Comparison of ENCODE assay signal across 7 mouse cellular contexts in genomic region chr16:91969516-91970031, GRCm38 (mm10).
DNase-seq lines count a peak whose midpoint lies in the region; ATAC-seq and TF ChIP-seq lines count a peak whose summit lies in the region.

No protein-coding gene starts in this region.

- no peaks in the 10 kb centered on the region for H3K36me3 ChIP-seq in heart, embryonic 16.5 days (ENCODE audit: control insufficient read depth, insufficient read depth)
- no peaks in the 10 kb centered on the region for H3K36me3 ChIP-seq in limb, embryonic 11.5 days (ENCODE audit: control insufficient read depth, insufficient read depth, low read length)

- no peaks in the 10 kb centered on the region for H3K9me3 ChIP-seq in heart, embryonic 16.5 days (replicated peaks; ENCODE audit: control insufficient read depth, low read length)
- no peaks in the 10 kb centered on the region for H3K9me3 ChIP-seq in limb, embryonic 11.5 days (ENCODE audit: control insufficient read depth, low read length)

- DNase-seq in 3T3-L1 (ENCODE audit: low read depth, low spot score) (peak; percentile 84), NIH3T3 (ENCODE audit: low read depth) (peak; percentile 71), adipocyte (ENCODE audit: low spot score) (no peak)
- peak; percentile 32 for DNase-seq in limb, embryonic 11.5 days (ENCODE audit: low spot score)
- DNase-seq in layer of hippocampus, adult 2 months (ENCODE audit: low spot score in 2 of 2), result no peak
- DNase-seq in thymus, postnatal 25 days, result no peak

- H3K4me3 ChIP-seq in heart, embryonic 16.5 days (ENCODE audit: low read length), result no peak overlapping the region
- H3K4me3 ChIP-seq in limb, embryonic 11.5 days (ENCODE audit: low read depth, low read length), result no peak overlapping the region
- no peak overlapping the region for H3K4me3 ChIP-seq in layer of hippocampus, adult 2 months

- ATAC-seq in heart, embryonic 16.5 days (replicated peaks; ENCODE audit: extremely low read depth, insufficient read depth, low FRiP score), result peak; percentile 69
- ATAC-seq in limb, embryonic 11.5 days (ENCODE audit: insufficient number of reproducible peaks, low FRiP score, low TSS enrichment, low read depth), result no peak

- WGBS in heart, embryonic 16.5 days, result 30% methylated on average over 10 of the region's 10 CpGs
- WGBS in limb, embryonic 11.5 days, result 43% methylated on average over 10 of the region's 10 CpGs

- TF ChIP-seq CTCF in layer of hippocampus, adult 2 months (conservative IDR thresholded peaks at IDR 0.05), result no peak

- H3K27me3 ChIP-seq in heart, embryonic 16.5 days (ENCODE audit: control insufficient read depth, insufficient read depth, low read length), result no peaks in the 10 kb centered on the region
- H3K27me3 ChIP-seq in limb, embryonic 11.5 days (ENCODE audit: control insufficient read depth, insufficient read depth, low read length), result no peaks in the 10 kb centered on the region

- no peak overlapping the region for H3K9ac ChIP-seq in heart, embryonic 16.5 days (ENCODE audit: low read length)
- H3K9ac ChIP-seq in limb, embryonic 11.5 days (ENCODE audit: low read length), result no peak overlapping the region

- peak overlapping the region; percentile 64 for H3K27ac ChIP-seq in heart, embryonic 16.5 days (ENCODE audit: low read length)
- no peak overlapping the region for H3K27ac ChIP-seq in limb, embryonic 11.5 days (replicated peaks; ENCODE audit: low read depth, low read length)
- H3K27ac ChIP-seq in layer of hippocampus, adult 2 months, result no peak overlapping the region

- H3K4me2 ChIP-seq in heart, embryonic 16.5 days (ENCODE audit: low read depth, low read length), result peak overlapping the region; percentile 14; the same call in 1 of the 2 replicates
- H3K4me2 ChIP-seq in limb, embryonic 11.5 days (ENCODE audit: low read depth, severe bottlenecking), result no peak overlapping the region

- H3K4me1 ChIP-seq in heart, embryonic 16.5 days (ENCODE audit: control insufficient read depth, insufficient read depth, low read length), result peaks cover 12% of the 10 kb centered on the region
- no peaks in the 10 kb centered on the region for H3K4me1 ChIP-seq in limb, embryonic 11.5 days (ENCODE audit: control insufficient read depth, insufficient read depth, low read length)

Comparison
In these comparisons a context has a peak if more than half of its experiments do, and no peak if none do; other contexts are left out.
1. DNase-seq: peak in 3T3-L1 (single experiment), NIH3T3 (single experiment) and limb, embryonic 11.5 days (single experiment); none in adipocyte (single experiment), layer of hippocampus, adult 2 months (0 of 2) and thymus, postnatal 25 days (single experiment).